Mouse (Mus musculus): ENCODE data around the gene Atp6v0c. TPM values are rescaled to one million over a fixed set of nuclear protein-coding genes. Genes with fewer than 3 reads are reported as not detected.

Atp6v0c gene
- polyA plus RNA-seq, 1 experiment: 65.8 TPM

GRCm38 (mm10) chr17:24164566-24165259, 4.8 kb downstream of the Atp6v0c start:
- no peak overlapping the region for H3K4me3 ChIP-seq (replicated peaks)

GRCm38 (mm10) chr17:24163176-24163962, 6.1 kb downstream of the Atp6v0c start, which contains the start of gene Amdhd2:
Gene Amdhd2, minus strand, starts transcription at chr17:24163766.
- peaks cover 59% of the 10 kb centered on the region for H3K4me1 ChIP-seq (ENCODE audit: control insufficient read depth)
- peak; percentile 87 for TF ChIP-seq GATA1 (IDR thresholded peaks at IDR 0.05; ENCODE audit: low read length)
- TF ChIP-seq TAL1 (IDR thresholded peaks at IDR 0.05; ENCODE audit: low read length): no peak
- peak within 1 kb of the TSS; percentile 80 for H3K4me3 ChIP-seq (replicated peaks)
- H3K27me3 ChIP-seq (ENCODE audit: control insufficient read depth): no peaks in the 10 kb centered on the region
- no peaks in the 10 kb centered on the region for H3K9me3 ChIP-seq (ENCODE audit: control insufficient read depth, low read length)
- peaks cover 39% of the 10 kb centered on the region for H3K36me3 ChIP-seq (ENCODE audit: control insufficient read depth)

More at GRCm38 (mm10) chr17:24164566-24165259, 4.8 kb downstream of the Atp6v0c start:
- no peaks in the 10 kb centered on the region for H3K27me3 ChIP-seq (ENCODE audit: control insufficient read depth)
- H3K36me3 ChIP-seq (ENCODE audit: control insufficient read depth): peaks cover 42% of the 10 kb centered on the region
- TF ChIP-seq GATA1 (IDR thresholded peaks at IDR 0.05; ENCODE audit: low read length): no peak
- no peak for TF ChIP-seq TAL1 (IDR thresholded peaks at IDR 0.05; ENCODE audit: low read length)
- H3K9me3 ChIP-seq (ENCODE audit: control insufficient read depth, low read length): no peaks in the 10 kb centered on the region
- H3K4me1 ChIP-seq (ENCODE audit: control insufficient read depth): peaks cover 61% of the 10 kb centered on the region

- peaks cover 55% of the 10 kb centered on the region for H3K4me1 ChIP-seq (ENCODE audit: control insufficient read depth)
- no peaks in the 10 kb centered on the region for H3K9me3 ChIP-seq (ENCODE audit: control insufficient read depth, low read length)
- no peaks in the 10 kb centered on the region for H3K27me3 ChIP-seq (ENCODE audit: control insufficient read depth)
- H3K4me3 ChIP-seq (replicated peaks): peak overlapping the region; percentile 80
- peaks cover 37% of the 10 kb centered on the region for H3K36me3 ChIP-seq (ENCODE audit: control insufficient read depth)
- TF ChIP-seq GATA1 (IDR thresholded peaks at IDR 0.05; ENCODE audit: low read length): no peak
- no peak for TF ChIP-seq TAL1 (IDR thresholded peaks at IDR 0.05; ENCODE audit: low read length)
Measured at GRCm38 (mm10) chr17:24162584-24163175, 6.8 kb downstream of the Atp6v0c start.

GRCm38 (mm10) chr17:24161466-24161865, 8.0 kb downstream of the Atp6v0c start:
- H3K36me3 ChIP-seq (ENCODE audit: control insufficient read depth): peaks cover 34% of the 10 kb centered on the region
- no peaks in the 10 kb centered on the region for H3K9me3 ChIP-seq (ENCODE audit: control insufficient read depth, low read length)
- no peaks in the 10 kb centered on the region for H3K27me3 ChIP-seq (ENCODE audit: control insufficient read depth)
- TF ChIP-seq TAL1 (IDR thresholded peaks at IDR 0.05; ENCODE audit: low read length): no peak
- no peak for TF ChIP-seq GATA1 (IDR thresholded peaks at IDR 0.05; ENCODE audit: low read length)
- no peak overlapping the region for H3K4me3 ChIP-seq (replicated peaks)
- H3K4me1 ChIP-seq (ENCODE audit: control insufficient read depth): peaks cover 49% of the 10 kb centered on the region

- no peak overlapping the region for H3K4me3 ChIP-seq (replicated peaks)
- H3K36me3 ChIP-seq (ENCODE audit: control insufficient read depth): peaks cover 30% of the 10 kb centered on the region
- H3K27me3 ChIP-seq (ENCODE audit: control insufficient read depth): no peaks in the 10 kb centered on the region
- H3K4me1 ChIP-seq (ENCODE audit: control insufficient read depth): peaks cover 49% of the 10 kb centered on the region
- H3K9me3 ChIP-seq (ENCODE audit: control insufficient read depth, low read length): no peaks in the 10 kb centered on the region
- no peak for TF ChIP-seq GATA1 (IDR thresholded peaks at IDR 0.05; ENCODE audit: low read length)
- no peak for TF ChIP-seq TAL1 (IDR thresholded peaks at IDR 0.05; ENCODE audit: low read length)
Measured at GRCm38 (mm10) chr17:24157526-24157925, 12.0 kb downstream of the Atp6v0c start.

- no peaks in the 10 kb centered on the region for H3K27me3 ChIP-seq (ENCODE audit: control insufficient read depth)
- TF ChIP-seq GATA1 (IDR thresholded peaks at IDR 0.05; ENCODE audit: low read length) (no peak), TAL1 (IDR thresholded peaks at IDR 0.05; ENCODE audit: low read length) (no peak)
- peaks cover 30% of the 10 kb centered on the region for H3K36me3 ChIP-seq (ENCODE audit: control insufficient read depth)
- no peak overlapping the region for H3K4me3 ChIP-seq (replicated peaks)
- H3K9me3 ChIP-seq (ENCODE audit: control insufficient read depth, low read length): no peaks in the 10 kb centered on the region
- peaks cover 49% of the 10 kb centered on the region for H3K4me1 ChIP-seq (ENCODE audit: control insufficient read depth)
Measured at GRCm38 (mm10) chr17:24157121-24157520, 12.4 kb downstream of the Atp6v0c start.

GRCm38 (mm10) chr17:24156394-24156793, 13.1 kb downstream of the Atp6v0c start:
- no peaks in the 10 kb centered on the region for H3K9me3 ChIP-seq (ENCODE audit: control insufficient read depth, low read length)
- TF ChIP-seq GATA1 (IDR thresholded peaks at IDR 0.05; ENCODE audit: low read length): no peak
- TF ChIP-seq TAL1 (IDR thresholded peaks at IDR 0.05; ENCODE audit: low read length): no peak
- H3K27me3 ChIP-seq (ENCODE audit: control insufficient read depth): no peaks in the 10 kb centered on the region
- no peak overlapping the region for H3K4me3 ChIP-seq (replicated peaks)
- peaks cover 30% of the 10 kb centered on the region for H3K36me3 ChIP-seq (ENCODE audit: control insufficient read depth)
- peaks cover 49% of the 10 kb centered on the region for H3K4me1 ChIP-seq (ENCODE audit: control insufficient read depth)

- Histone ChIP-seq H3K36me3 (ENCODE audit: control insufficient read depth) (peaks cover 30% of the 10 kb centered on the region), H3K4me1 (ENCODE audit: control insufficient read depth) (peaks cover 53% of the 10 kb centered on the region), H3K27me3 (ENCODE audit: control insufficient read depth) (no peaks in the 10 kb centered on the region), H3K9me3 (ENCODE audit: control insufficient read depth, low read length) (no peaks in the 10 kb centered on the region), H3K4me3 (replicated peaks) (no peak overlapping the region)
- TF ChIP-seq GATA1 (IDR thresholded peaks at IDR 0.05; ENCODE audit: low read length) (no peak), TAL1 (IDR thresholded peaks at IDR 0.05; ENCODE audit: low read length) (no peak)
Measured at GRCm38 (mm10) chr17:24155742-24156141, 13.8 kb downstream of the Atp6v0c start.

GRCm38 (mm10) chr17:24154463-24154862, 15.0 kb downstream of the Atp6v0c start:
- peaks cover 30% of the 10 kb centered on the region for H3K36me3 ChIP-seq (ENCODE audit: control insufficient read depth)
- TF ChIP-seq GATA1 (IDR thresholded peaks at IDR 0.05; ENCODE audit: low read length) (no peak), TAL1 (IDR thresholded peaks at IDR 0.05; ENCODE audit: low read length) (no peak)
- no peaks in the 10 kb centered on the region for H3K9me3 ChIP-seq (ENCODE audit: control insufficient read depth, low read length)
- H3K4me3 ChIP-seq (replicated peaks): no peak overlapping the region
- no peaks in the 10 kb centered on the region for H3K27me3 ChIP-seq (ENCODE audit: control insufficient read depth)
- H3K4me1 ChIP-seq (ENCODE audit: control insufficient read depth): peaks cover 55% of the 10 kb centered on the region

Measured in erythroblast, embryonic 14.5 days (primary cell).